Mouse (Mus musculus) spleen, postnatal 36 days (tissue): ENCODE results near the gene Gm7138.
"Not testable (repeated sequence)": the region's sequence is repeated elsewhere in the genome, so short reads cannot be mapped to it uniquely, and the experiment has no call there.

Experiments used
- DNase-seq, 2 experiments: peaks; one replicate each; pipeline ENCODE4 v3.0.0; 2022; ENCODE audit warnings: low spot score in 2 of 2, mixed read lengths in 1 of 2

The Gm7138 gene

GRCm38 (mm10) chr10:77776844-77777243, at the start of gene Gm7138:
Gene Gm7138, minus strand, starts transcription at chr10:77776944.
- DNase-seq: not testable (repeated sequence)

- no peak for DNase-seq
Measured at GRCm38 (mm10) chr10:77819203-77819602, 42.5 kb upstream of the Gm7138 start.

DNA sequence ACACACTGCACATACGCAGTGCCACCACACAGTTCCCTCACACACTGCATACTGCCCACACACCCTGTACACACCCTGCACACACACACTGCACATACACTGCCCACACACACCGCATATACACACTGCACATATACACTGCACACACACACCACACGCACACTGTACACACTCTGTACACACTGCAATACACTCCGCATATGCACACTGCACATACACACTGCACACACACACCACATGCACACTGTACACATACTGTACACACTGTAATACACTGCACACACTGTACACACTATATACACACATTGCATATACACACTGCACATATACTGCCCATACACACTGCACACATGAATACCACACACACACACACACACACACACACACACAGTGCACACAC, 41.8 kb upstream of the Gm7138 start:
- DNase-seq: no peak

DNA sequence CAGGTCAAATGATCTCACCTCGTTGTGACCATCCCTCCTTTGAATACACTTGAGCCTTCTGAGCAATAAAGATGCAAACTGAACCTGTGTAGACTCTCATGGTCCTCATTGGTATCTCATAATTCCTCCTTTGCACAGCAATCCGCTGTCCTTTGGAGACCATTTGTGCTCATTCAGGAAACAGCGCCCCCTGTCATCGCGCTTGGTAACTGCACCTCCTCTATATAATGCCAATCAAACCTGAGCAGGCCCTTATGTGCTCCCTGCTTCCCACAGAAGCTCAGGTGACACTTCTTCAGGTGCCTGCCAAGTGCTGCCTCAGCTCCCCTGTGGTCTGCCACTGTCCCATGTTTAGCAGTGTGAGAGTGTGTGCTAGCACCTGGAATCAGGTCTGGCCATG, 38.8 kb upstream of the Gm7138 start:
- peak in 1 of 2 experiments; percentile 4 for DNase-seq

- no peak for DNase-seq
Measured at GRCm38 (mm10) chr10:77814382-77814781, 37.6 kb upstream of the Gm7138 start, which contains the start of gene Gm2696. Gene Gm2696, plus strand, starts transcription at chr10:77814682.

DNA sequence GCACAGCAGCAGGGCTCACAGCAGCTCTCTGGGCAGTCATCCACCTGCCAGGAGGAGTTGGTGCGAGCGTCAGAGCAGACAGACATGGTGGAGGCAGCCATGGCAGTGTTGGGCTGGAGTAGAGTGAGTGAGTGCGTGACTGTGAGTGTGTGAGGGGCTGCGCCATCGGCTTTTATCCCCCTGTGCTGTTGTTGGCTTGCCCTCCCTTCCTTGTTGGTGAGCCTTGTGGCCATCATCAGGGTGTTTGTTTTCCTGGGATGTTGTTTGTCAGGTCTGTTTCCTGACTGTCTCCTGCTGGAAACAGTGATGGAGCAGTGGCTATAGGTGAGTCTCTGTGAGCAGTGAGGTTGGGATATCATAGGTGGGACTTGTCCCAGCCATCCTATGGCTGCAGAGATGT, 35.0 kb upstream of the Gm7138 start, which contains the start of gene Gm9507:
Gene Gm9507 (minus strand): TSS at position 101 of the 400 bp plus-strand sequence.
- DNase-seq: no peak

- DNase-seq: no peak
Measured at GRCm38 (mm10) chr10:77804095-77804494, 27.4 kb upstream of the Gm7138 start.

DNA sequence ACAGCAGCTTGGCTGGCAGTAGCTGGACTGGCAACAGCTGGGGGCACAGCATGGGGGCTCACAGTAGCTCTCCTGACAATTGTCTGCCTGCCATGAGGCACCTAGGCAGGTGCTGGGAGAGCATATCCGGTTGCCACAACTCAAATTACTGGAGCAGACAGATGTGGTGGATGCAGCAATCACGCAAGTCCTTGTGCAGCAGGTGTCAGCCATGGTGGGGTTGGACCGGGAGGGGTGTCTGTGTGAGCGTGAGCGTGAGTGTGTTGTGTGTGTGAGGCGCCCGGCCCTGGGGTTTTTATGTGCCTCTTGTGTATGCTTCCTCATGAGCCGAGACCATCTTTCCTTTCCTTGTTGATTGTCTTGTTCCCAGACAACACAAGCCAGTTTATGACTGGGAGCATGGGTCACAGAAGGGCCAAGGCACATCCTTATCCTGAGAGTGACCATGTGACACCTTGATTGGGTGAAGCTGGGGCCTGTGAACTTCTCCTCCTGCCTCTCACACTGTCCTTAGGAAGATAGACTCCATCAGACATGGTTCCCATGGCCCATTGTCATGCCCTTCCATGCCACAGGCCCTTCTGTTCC, 22.3 kb upstream of the Gm7138 start, which contains the start of gene Gm19668:
Gene Gm19668 (minus strand): TSS at position 213 of the 588 bp plus-strand sequence.
- no peak for DNase-seq

GRCm38 (mm10) chr10:77798164-77798920, 21.6 kb upstream of the Gm7138 start:
- DNase-seq: not testable (repeated sequence)

DNA sequence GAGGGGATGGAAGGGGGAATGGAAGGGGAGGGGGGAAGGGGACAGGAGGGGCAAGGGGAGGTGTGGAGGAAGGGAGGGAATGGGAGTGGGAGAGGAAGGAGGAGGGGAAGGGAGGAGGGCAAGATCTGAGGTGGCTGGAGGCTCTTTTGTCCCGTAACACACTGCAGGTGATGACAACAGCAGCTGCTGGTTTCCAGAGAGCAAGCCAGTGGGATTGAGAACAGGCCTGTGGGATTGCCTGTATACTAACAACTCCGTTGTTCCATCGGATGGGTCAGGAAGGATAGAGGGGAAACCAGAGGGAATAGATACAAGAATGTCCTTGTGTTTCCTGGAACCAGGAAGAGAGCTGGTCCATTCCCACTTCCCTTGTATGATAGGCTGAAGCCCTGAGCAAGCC, 20.9 kb upstream of the Gm7138 start:
- no peak for DNase-seq

DNA sequence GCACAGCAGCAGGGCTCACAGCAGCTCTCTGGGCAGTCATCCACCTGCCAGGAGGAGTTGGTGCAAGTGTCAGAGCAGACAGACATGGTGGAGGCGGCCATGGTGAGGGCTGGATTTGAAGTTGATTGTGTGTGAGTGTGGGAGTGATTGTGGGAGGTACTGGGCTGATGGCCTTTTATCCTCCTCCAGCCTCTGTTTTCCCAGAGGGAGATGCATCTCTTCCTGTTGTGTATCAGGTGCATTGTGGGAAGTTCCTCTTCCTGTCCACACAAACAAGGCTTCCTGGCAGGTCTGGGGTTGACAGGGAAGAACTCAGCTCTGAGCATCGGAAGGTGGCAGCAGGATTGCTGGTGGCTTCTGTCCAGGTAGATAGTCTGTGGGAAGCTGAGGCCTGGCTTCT, 18.2 kb upstream of the Gm7138 start, which contains the start of gene Gm9639:
Gene Gm9639 (minus strand): TSS at position 101 of the 400 bp plus-strand sequence.
- no peak for DNase-seq

- no peak for DNase-seq
Measured at GRCm38 (mm10) chr10:77788621-77789020, 11.9 kb upstream of the Gm7138 start.

- DNase-seq: not testable (repeated sequence)
Measured at GRCm38 (mm10) chr10:77787876-77788275, 11.1 kb upstream of the Gm7138 start, which contains the start of gene Gm7137. Gene Gm7137, minus strand, starts transcription at chr10:77788200.

DNA sequence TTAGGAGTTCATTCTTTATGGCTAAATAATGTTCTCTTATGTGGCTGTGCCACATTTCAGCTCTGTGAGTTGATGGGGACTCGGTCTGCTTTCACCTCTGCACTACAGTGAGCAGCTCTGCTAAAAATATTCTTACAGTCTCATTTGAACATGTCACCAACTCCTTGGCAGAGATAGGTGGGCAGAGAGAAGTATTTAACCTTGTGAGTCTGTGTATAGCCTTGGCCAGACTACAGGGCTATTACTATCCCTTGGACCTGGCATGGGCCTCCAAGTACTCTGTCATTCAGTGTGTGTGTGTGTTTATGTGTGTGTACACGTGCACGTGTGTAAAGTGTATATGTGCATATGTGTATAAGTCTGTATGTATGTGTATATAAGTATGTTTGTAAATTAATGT, 6.7 kb upstream of the Gm7138 start:
- DNase-seq: not testable (repeated sequence)

DNA sequence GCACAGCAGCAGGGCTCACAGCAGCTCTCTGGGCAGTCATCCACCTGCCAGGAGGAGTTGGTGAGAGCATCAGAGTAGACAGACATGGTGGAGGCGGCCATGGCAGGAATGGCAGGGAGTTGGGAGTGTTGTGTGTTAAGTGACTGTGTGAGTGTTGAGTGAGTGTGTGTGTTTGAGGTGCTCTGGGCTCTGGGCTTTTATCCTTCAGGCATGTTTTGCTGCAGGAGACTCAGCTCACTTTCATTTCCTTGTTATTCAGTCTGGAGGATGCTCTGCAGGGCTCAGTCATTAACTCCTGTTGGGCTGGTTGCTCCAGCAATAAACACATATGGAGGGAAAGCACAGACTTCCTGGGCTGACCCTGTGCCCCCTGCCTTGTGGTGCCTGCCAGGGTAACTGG, 5.7 kb upstream of the Gm7138 start, which contains the start of gene Gm3250:
Gene Gm3250 (minus strand): TSS at position 101 of the 400 bp plus-strand sequence.
- DNase-seq: not testable (repeated sequence)

- DNase-seq: not testable (repeated sequence)
Measured at GRCm38 (mm10) chr10:77772142-77772541, 4.6 kb downstream of the Gm7138 start.

GRCm38 (mm10) chr10:77771225-77771624, 5.5 kb downstream of the Gm7138 start, which contains the start of gene Gm3238:
Gene Gm3238, minus strand, starts transcription at chr10:77771325.
- not testable (repeated sequence) for DNase-seq

DNA sequence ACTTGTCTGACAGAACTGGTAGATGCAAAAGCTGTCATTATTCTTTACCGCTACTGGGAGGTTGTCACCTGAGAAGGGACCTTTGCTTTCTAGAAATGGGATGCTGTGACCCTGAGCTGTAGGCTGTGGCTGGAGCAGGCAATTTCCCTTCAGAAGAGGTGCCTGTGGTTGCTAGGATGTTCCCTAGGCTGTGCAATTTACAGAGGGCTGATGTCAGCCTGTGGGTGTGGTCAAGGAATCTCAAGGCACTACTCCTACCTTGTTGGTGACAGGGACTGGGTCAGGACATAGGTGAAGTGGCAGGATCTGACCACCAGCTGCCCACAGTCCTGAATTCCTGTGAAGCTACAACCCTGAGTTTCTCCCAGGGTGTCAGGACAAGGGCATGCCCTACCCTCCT, 7.0 kb downstream of the Gm7138 start:
- no peak for DNase-seq

DNA sequence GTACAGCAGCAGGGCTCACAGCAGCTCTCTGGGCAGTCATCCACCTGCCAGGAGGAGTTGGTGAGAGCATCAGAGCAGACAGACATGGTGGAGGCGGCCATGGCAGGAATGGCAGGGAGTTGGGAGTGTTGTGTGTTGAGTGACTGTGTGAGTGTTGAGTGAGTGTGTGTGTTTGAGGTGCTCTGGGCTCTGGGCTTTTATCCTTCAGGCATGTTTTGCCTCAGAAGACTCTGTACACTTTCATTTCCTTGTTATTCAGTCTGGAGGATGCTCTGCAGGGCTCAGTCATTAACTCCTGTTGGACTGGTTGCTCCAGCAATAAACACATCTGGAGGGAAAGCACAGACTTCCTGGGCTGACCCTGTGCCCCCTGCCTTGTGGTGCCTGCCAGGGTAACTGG, 17.2 kb downstream of the Gm7138 start, which contains the start of gene Gm3233:
Gene Gm3233 (minus strand): TSS at position 101 of the 400 bp plus-strand sequence.
- DNase-seq: not testable (repeated sequence)

DNA sequence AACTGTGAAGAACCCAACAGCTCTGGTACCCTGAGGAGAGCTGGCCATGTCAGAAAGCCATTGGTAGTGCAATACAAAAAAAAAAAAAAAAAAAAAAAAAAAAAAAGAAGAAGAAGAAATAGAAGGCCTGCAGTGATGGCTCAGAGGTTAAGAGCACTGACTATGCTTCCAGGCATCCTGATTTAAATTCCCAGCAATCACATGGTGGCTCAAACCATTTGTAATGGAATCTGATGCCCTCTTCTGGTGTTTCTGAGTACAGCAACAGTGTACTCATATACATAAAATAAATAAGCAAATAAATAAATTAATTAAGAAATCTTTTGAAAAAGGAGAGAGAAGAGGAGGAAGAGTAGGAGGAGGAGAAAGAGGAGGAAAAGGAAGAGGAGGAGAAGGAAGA, 23.3 kb downstream of the Gm7138 start:
- DNase-seq: no peak

GRCm38 (mm10) chr10:77752312-77752711, 24.4 kb downstream of the Gm7138 start:
- DNase-seq: not testable (repeated sequence)

GRCm38 (mm10) chr10:77751254-77751653, 25.5 kb downstream of the Gm7138 start, which contains the start of gene Gm9736:
Gene Gm9736, minus strand, starts transcription at chr10:77751354.
- DNase-seq: not testable (repeated sequence)
